Mouse (Mus musculus) megakaryocyte, embryonic 14.5 days (primary cell): Measurements from ENCODE around the gene Rab13.

ENCODE experiments used
- FLI1 ChIP-seq: IDR thresholded peaks from 2 replicates; pipeline ENCODE4 v1.6.1; 2012; ENCODE audit warnings: low read length, inconsistent platforms, mixed read lengths
- GATA1 ChIP-seq: IDR thresholded peaks from 3 replicates; pipeline ENCODE4 v1.6.1; 2012; ENCODE audit warnings: mixed read lengths, low read length, inconsistent platforms, borderline replicate concordance

GRCm38 (mm10) chr3:90272170-90272569 lies 58.7 kb downstream of the Rab13 start:
- TF ChIP-seq GATA1 (no peak), FLI1 (no peak)
